Mouse (Mus musculus): ENCODE results near the gene Snrpa. TPM values are rescaled to one million over a fixed set of nuclear protein-coding genes. Genes with fewer than 3 reads are reported as not detected.

Snrpa gene
- total RNA-seq, 2 experiments from 2014 or later, result 84.8 to 91.0 TPM

DNA sequence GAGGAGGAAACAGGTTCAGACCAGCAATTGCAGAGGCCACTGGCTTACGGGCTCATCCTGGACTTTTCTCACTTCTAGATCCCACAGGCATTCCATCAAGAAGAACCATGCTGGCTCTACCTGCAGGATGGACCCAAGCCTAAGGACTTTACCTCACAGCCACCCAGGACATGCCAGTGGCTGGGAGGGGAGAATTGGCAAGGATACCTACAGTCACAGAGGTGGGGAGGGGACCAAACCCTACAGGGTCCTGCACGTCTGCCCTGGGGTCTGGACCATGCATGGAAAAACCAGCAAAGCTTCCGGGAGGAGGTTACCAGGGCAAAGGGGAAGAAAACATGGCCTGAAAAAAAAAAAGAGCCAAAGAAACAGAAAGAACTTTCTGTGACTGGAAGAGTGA lies 25.1 kb downstream of the Snrpa start:
- no peak for TF ChIP-seq CTCF (conservative IDR thresholded peaks at IDR 0.05)
- no peak overlapping the region for H3K27ac ChIP-seq
- no peak overlapping the region for H3K4me3 ChIP-seq
- DNase-seq (ENCODE audit: low spot score in 2 of 2), result no peak

DNA sequence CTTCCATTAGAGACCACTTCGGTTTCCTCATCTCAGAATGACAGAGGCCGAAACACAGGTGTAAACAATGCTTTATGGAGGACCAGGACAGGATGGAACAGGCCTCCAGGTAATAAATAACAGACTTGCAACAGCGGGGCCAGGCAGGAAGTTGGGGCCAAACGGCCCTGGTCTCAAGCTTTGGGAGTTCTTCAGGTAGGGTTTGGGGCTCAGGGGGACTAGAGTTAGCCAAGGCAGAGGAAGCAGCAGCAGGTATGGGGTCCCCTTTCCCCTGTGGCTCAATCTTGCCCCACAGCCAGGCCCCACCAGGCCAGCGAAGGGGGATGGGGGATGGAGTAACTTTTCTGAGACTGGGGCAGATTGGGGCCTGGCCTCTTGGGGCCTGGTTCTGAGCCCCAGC lies 27.7 kb downstream of the Snrpa start:
- H3K4me3 ChIP-seq, result no peak overlapping the region
- no peak for DNase-seq (ENCODE audit: low spot score in 2 of 2)
- TF ChIP-seq CTCF (conservative IDR thresholded peaks at IDR 0.05), result no peak

DNA sequence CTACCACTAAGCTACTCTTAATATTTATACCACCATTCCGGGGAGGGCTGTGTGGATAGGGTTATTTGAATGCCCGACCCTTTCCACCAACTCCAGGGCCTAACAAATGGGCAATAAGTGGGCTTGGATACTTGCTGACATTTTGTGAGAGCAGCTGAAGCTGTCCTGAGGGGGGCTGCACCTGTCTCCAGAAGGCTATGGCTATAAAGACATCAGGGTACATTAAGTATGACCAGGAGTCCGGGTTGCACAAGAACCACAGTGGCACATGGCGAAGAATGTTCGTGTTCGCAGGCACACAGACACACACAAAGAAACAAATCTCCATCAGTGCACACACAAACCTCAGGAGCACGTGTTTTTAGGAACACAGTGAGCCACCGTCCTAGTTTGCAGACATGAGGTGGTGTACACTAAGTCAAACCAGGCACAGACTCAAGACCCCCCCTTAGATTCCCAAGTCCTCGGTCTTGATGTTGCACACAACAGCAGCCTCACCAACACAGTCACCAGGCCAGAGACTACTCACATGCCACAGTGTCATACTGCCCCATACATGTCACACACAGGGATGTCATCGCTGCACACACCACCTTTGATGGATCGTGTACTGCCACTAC lies 28.5 kb downstream of the Snrpa start:
- DNase-seq (ENCODE audit: low spot score in 2 of 2), result no peak
- Histone ChIP-seq H3K4me3 (peak overlapping the region; percentile 91), H3K27ac (peak overlapping the region; percentile 99)
- TF ChIP-seq CTCF (conservative IDR thresholded peaks at IDR 0.05), result no peak

More for the DNA sequence above, 27.7 kb downstream of the Snrpa start:
- no peak overlapping the region for H3K27ac ChIP-seq

DNA sequence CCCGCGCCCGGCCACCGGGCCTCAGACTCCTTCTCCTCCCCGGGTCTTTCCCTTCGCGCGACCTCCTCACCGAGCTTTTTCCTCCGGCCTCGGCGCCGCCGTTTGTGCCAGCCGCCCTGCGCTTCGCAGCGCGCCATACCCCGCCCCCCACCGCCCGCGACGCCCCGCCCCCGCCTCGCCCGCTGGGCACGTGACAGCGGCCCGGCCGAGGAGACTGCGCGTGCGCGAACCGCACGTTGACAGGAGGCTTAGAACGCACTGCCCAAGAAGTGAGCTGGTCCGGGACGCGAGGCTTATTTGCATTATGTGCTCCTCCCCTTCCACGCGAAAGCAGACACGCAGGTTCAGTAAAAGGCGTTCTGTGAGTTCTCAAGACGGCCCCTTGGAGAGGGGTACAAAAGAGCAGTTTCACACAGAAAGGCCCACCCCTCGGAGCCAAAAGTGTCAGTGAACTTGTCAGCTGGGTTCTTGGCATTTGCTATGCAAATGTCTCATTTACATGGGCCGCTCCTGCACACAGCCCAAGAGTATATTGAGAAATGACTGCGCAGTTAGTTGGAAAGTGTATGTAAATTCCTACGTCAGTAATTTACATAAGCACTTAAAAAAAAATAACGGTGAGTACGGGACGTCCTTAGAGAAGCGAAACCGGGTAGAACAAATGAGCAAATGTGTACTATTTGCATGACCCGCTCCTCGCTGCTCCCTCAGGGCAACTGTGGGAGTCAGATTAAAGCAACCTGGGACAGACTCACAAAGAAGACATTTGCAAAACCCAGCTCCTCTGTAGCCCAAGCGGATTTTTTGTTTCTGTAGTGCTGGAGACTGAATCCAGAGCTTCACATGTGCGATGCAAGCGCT lies 29.2 kb downstream of the Snrpa start, which contains the start of gene Egln2:
Gene Egln2, minus strand, starts transcription at position 189 of the 861 bp plus-strand sequence.
- no peak for TF ChIP-seq CTCF (conservative IDR thresholded peaks at IDR 0.05)
- peak within 1 kb of the TSS; percentile 99 for H3K27ac ChIP-seq
- DNase-seq (ENCODE audit: low spot score in 2 of 2), result peak; percentile 94 to 95
- H3K4me3 ChIP-seq, result peak within 1 kb of the TSS; percentile 91

DNA sequence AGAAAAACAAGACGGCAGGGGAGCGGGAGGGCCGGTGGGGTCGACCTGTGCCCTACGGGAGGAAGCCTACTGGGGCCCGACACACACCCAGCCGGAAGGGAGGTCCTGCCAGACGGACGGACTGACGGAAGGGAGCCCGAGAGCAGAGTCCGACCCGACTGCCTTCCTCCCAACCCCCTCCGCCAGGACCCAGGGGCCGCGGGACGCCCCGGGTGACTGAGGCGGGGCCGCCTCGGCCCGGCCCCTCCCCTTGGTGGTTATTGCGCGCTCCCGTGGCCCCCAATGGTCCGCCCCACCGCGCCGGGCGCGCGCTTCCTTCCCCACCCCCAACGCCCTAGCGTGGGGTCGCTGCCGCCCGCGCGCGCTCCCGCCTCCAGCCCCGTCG lies 29.9 kb downstream of the Snrpa start:
- Histone ChIP-seq H3K4me3 (peak overlapping the region; percentile 91), H3K27ac (peak overlapping the region; percentile 99)
- peak; percentile 71 to 78 for DNase-seq (ENCODE audit: low spot score in 2 of 2)
- no peak for TF ChIP-seq CTCF (conservative IDR thresholded peaks at IDR 0.05)

DNA sequence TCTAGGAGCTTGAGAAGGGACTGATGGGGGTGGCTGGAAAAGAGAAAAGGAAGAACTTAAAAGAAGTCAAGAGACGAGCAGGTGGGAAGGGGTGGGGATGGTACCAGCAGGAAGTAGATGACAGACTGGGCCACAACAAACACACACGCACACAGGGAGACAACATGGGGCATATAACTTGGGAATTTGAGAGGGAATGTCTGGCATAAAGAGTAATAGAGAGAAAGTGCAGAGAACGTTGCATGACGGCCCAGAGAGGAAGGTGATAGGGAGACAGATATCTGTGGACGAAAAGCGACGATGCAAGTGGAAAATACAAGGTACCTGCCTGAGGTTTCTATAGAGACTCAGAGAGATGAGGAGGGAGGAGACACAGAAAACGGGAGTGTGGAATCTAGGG lies 30.4 kb downstream of the Snrpa start:
- H3K27ac ChIP-seq, result peak overlapping the region; percentile 99
- no peak for TF ChIP-seq CTCF (conservative IDR thresholded peaks at IDR 0.05)
- peak overlapping the region; percentile 91 for H3K4me3 ChIP-seq
- no peak for DNase-seq (ENCODE audit: low spot score in 2 of 2)

DNA sequence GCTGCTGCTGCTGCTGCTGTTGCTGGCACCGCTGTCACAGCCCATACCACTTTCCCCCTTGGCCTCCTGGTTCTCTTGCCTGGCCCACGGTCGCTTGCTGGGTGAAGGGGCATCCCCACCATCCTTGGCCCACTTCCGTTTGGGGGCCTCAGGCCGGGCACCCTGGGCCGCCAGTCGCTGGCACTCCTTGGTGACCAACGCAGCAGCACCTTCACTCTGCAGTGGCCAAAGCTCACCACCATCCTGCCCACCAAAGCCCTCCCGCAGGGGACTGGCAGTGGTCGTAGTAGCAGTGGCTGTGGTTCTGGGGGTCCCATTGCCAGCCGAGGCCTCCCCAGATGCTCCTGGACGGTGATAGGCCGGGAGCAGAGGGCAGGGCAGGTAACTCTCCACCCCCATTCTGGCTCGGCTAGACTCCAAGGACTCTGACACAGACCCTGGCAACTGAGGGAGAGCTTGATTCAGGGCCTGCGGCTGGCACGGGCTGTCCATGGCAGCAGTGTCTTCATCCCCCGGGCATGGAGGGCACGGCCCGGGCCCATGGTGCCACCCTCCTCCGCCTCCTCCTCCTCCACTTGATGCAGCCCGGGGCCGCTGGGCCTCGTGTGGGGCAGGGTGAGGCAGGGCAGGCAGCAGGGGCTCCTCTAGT lies 30.9 kb downstream of the Snrpa start:
- H3K4me3 ChIP-seq, result peak overlapping the region; percentile 91
- H3K27ac ChIP-seq, result peak overlapping the region; percentile 99
- TF ChIP-seq CTCF (conservative IDR thresholded peaks at IDR 0.05), result no peak
- DNase-seq (ENCODE audit: low spot score in 2 of 2), result no peak

DNA sequence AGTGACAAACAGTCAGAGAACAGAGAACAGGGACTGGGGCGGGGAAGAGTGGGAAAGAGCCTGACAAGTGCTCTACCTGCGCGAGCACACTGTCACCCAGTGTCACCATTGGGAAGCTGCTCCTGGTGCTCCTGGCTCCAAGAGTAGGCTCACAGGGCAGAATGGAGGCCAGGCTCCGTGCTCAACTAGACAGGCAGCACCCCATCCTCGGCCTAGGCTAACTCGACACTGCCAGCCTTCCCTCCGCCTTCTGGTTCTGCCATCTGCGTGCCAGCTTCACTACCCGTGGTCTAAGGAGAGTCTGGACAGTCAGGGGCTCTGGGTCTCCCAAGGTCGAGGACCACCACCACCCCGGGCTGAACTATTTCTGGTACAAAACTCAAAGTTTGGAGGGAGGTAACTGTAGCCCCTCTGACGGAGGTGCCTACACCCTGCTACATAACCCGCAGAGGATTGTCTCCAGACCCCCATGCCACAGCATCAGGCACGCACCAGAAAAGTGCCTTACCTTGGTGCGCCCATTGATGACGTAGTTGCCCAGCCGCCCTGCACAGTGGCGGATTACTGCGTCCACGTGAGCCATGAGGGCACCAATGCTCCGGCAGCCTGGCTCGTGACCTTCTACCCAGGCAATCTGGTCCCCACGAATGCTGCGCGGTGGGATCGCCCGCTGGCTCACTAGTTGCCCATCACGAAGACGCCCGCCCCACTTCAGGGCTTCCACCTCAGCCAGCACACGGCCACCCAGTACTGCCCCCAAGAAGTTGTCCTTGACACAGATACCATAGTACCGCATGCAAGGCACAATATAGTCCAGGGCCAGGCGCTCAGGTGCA lies 31.7 kb downstream of the Snrpa start:
- H3K4me3 ChIP-seq, result peak overlapping the region; percentile 91
- peak in 1 of 2 experiments; percentile 80 for DNase-seq (ENCODE audit: low spot score in 2 of 2)
- H3K27ac ChIP-seq, result peak overlapping the region; percentile 99
- no peak for TF ChIP-seq CTCF (conservative IDR thresholded peaks at IDR 0.05)

DNA sequence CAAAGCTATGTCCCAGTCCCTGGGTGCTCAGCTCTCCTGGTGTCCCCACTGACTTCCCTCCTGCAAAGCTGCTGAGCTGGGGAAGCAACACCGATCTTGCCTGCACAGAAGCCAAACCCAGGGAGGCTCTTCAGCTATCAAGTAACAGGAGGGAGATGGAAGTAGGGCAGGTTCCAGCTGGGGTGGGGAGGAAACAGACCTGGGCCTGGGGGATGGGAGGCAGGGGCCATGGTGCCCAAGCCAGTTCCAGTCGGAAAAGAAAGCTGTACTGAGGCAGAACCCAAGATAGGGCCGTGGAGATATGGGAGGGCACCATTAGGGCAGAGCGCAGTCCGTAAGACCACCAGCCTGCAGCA lies 32.6 kb downstream of the Snrpa start:
- TF ChIP-seq CTCF (conservative IDR thresholded peaks at IDR 0.05), result no peak
- Histone ChIP-seq H3K27ac (peak overlapping the region; percentile 99), H3K4me3 (peak overlapping the region; percentile 91)
- no peak for DNase-seq (ENCODE audit: low spot score in 2 of 2)

DNA sequence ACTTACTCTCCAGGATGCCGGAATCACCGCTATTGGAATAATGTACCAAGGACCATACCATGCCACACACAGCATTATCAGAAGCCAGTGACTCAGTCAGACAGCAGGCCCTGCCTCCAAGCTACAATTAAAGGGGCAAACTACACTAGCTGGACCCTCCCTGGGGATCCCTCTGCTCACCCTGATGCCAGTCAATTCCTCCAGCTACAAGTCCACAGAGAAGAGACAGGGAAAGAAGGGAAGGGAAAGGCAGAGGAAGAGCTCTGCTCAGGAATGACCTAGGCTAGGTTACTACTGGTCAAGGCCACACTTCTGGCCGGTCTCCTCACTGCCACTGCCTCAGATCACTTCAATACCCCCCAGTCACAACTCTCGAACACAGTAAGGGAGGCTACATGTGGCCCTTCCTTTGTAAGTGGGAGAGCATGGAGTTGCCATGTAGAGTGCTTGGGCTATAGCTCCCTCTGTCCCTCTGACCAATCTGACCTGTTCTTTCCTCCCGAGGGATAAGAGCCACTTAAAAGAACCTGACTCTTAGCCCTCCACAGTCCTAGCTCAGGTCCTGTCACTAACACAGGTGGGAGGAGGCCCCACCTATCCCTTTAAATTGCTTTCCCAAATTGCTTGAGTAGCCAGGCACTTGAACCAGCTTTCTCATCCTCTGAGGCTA lies 33.2 kb downstream of the Snrpa start:
- TF ChIP-seq CTCF (conservative IDR thresholded peaks at IDR 0.05), result no peak
- Histone ChIP-seq H3K27ac (peak overlapping the region; percentile 99), H3K4me3 (peak overlapping the region; percentile 91)
- no peak for DNase-seq (ENCODE audit: low spot score in 2 of 2)

DNA sequence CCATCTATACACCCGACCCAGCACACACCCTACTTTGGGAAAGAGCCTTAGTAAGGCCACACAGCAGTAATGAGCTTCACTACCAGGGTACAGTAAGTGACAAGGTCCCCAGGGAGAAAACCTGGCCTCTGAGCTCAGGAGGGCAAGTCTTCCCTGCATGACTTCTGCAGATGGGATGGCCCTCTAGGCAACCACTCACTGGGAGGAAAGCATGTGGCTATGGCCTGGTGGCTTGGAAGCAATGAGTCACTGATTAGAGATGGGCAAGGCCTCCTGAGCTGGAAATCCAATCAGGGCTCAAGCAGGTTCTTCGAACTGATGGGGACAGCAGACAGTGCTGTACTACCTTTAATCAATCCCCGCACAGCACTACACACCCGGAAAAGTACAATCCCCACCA lies 34.3 kb downstream of the Snrpa start:
- Histone ChIP-seq H3K4me3 (no peak overlapping the region), H3K27ac (peak overlapping the region; percentile 9; the same call in 1 of the 2 replicates)
- no peak for TF ChIP-seq CTCF (conservative IDR thresholded peaks at IDR 0.05)
- DNase-seq (ENCODE audit: low spot score in 2 of 2), result no peak

DNA sequence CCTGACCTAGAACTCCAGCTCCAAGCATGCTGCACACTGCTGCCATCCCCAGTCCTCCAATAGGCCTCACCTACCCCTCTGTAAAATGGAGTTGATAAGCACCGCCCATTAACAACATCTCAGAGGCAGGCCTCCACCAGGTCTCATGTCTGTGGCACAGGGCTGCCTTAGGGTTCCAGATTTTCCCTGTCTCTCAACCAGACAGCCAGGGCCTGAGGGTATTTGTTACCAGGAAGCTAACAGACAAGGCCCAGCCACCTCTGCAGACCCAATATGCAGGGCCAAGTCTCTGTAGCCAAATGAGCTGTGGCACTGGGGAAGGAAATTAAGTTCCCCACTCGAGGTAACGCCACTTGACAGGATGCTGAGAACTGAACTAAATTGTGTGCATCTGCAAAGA lies 35.1 kb downstream of the Snrpa start:
- no peak for TF ChIP-seq CTCF (conservative IDR thresholded peaks at IDR 0.05)
- DNase-seq (ENCODE audit: low spot score in 2 of 2), result no peak
- Histone ChIP-seq H3K4me3 (no peak overlapping the region), H3K27ac (peak overlapping the region; percentile 9; the same call in 1 of the 2 replicates)
